Mouse (Mus musculus): ENCODE data around the gene Kansl1.

Kansl1 gene

GRCm38 (mm10) chr11:104438450-104438849 is 30.2 kb downstream of the Kansl1 start:
- no peak for DNase-seq (ENCODE audit: low read depth)

- peak; percentile 33 for DNase-seq (ENCODE audit: low read depth)
Observed at GRCm38 (mm10) chr11:104436394-104436954, 32.2 kb downstream of the Kansl1 start.

- DNase-seq (ENCODE audit: low read depth) = no peak
Observed at GRCm38 (mm10) chr11:104435753-104436152, 32.9 kb downstream of the Kansl1 start.

GRCm38 (mm10) chr11:104435141-104435540 is 33.5 kb downstream of the Kansl1 start:
- DNase-seq (ENCODE audit: low read depth) = no peak

- DNase-seq (ENCODE audit: low read depth) = no peak
Observed at GRCm38 (mm10) chr11:104432251-104432650, 36.4 kb downstream of the Kansl1 start.

GRCm38 (mm10) chr11:104431807-104432206 is 36.9 kb downstream of the Kansl1 start:
- no peak for DNase-seq (ENCODE audit: low read depth)

GRCm38 (mm10) chr11:104424727-104425416 is 43.8 kb downstream of the Kansl1 start:
- DNase-seq (ENCODE audit: low read depth) = peak; percentile 74

GRCm38 (mm10) chr11:104412254-104412653 is 56.4 kb downstream of the Kansl1 start:
- DNase-seq (ENCODE audit: low read depth) = peak; percentile 70

GRCm38 (mm10) chr11:104407391-104407790 is 61.3 kb downstream of the Kansl1 start:
- DNase-seq (ENCODE audit: low read depth) = no peak

- DNase-seq (ENCODE audit: low read depth) = no peak
Observed at GRCm38 (mm10) chr11:104400961-104401360, 67.7 kb downstream of the Kansl1 start.

- DNase-seq (ENCODE audit: low read depth) = peak; percentile 28
Observed at GRCm38 (mm10) chr11:104399459-104400216, 69.0 kb downstream of the Kansl1 start.

GRCm38 (mm10) chr11:104395648-104396047 is 73.0 kb downstream of the Kansl1 start:
- DNase-seq (ENCODE audit: low read depth) = no peak

GRCm38 (mm10) chr11:104393196-104393595 is 75.5 kb downstream of the Kansl1 start:
- no peak for DNase-seq (ENCODE audit: low read depth)

- DNase-seq (ENCODE audit: low read depth) = no peak
Observed at GRCm38 (mm10) chr11:104392153-104392552, 76.5 kb downstream of the Kansl1 start.

GRCm38 (mm10) chr11:104387284-104387683 is 81.4 kb downstream of the Kansl1 start:
- peak; percentile 56 for DNase-seq (ENCODE audit: low read depth)

- DNase-seq (ENCODE audit: low read depth) = no peak
Observed at GRCm38 (mm10) chr11:104386595-104386994, 82.1 kb downstream of the Kansl1 start.

- DNase-seq (ENCODE audit: low read depth) = peak; percentile 82
Observed at GRCm38 (mm10) chr11:104383167-104383810, 85.4 kb downstream of the Kansl1 start.

- DNase-seq (ENCODE audit: low read depth) = no peak
Observed at GRCm38 (mm10) chr11:104381887-104382286, 86.8 kb downstream of the Kansl1 start.

- peak; percentile 78 for DNase-seq (ENCODE audit: low read depth)
Observed at GRCm38 (mm10) chr11:104379635-104380034, 89.0 kb downstream of the Kansl1 start.

- peak; percentile 49 for DNase-seq (ENCODE audit: low read depth)
Observed at GRCm38 (mm10) chr11:104376291-104376690, 92.4 kb downstream of the Kansl1 start.

- DNase-seq (ENCODE audit: low read depth) = peak; percentile 62
Observed at GRCm38 (mm10) chr11:104367486-104368190, 101.0 kb downstream of the Kansl1 start.
